Mouse (Mus musculus): ENCODE data around the gene Lrrc75a. TPM values are rescaled to one million over a fixed set of nuclear protein-coding genes. Genes with fewer than 3 reads are reported as not detected.

The Lrrc75a gene
- total RNA-seq (2014; rRNA removed) (26.0 and 29.7 TPM in 2 replicates), polyA plus RNA-seq (2015; fragmentation: Nextera tagmentation; extraction: Ambion mirVana) (6.4 and 6.9 TPM in 2 replicates)

- no peak for TF ChIP-seq CTCF (IDR thresholded peaks at IDR 0.05; ENCODE audit: low read depth)
- H3K9ac ChIP-seq (replicated peaks; ENCODE audit: low read length): peak within 1 kb of the TSS; percentile 80
- peak within 1 kb of the TSS; percentile 75 for H3K4me3 ChIP-seq (ENCODE audit: low read length)
- peak within 1 kb of the TSS; percentile 95 for H3K4me2 ChIP-seq (ENCODE audit: low read depth, low read length)
- H3K27me3 ChIP-seq (ENCODE audit: insufficient read depth, low read length): no peaks in the 10 kb centered on the region
- H3K27ac ChIP-seq: peak within 1 kb of the TSS; percentile 71
- H3K9me3 ChIP-seq (ENCODE audit: low read length): no peaks in the 10 kb centered on the region
- ATAC-seq (peak; percentile 67), DNase-seq (ENCODE audit: low spot score) (peak; percentile 66)
- 3% methylated on average over 45 of the region's 86 CpGs for WGBS
- H3K36me3 ChIP-seq (ENCODE audit: insufficient read depth, low read length): no peaks in the 10 kb centered on the region
- H3K4me1 ChIP-seq (ENCODE audit: insufficient read depth, low read length): peaks cover 28% of the 10 kb centered on the region
These were observed at the start of gene Lrrc75a for GRCm38 (mm10) chr11:62647661-62648590. Gene Lrrc75a, minus strand, starts transcription at chr11:62648523.

GRCm38 (mm10) chr11:62695126-62695525 lies 46.8 kb upstream of the Lrrc75a start:
- DNase-seq (ENCODE audit: low spot score) (no peak), ATAC-seq (no peak)
- 96% methylated on average over 8 of the region's 8 CpGs for WGBS
- H3K4me2 ChIP-seq (ENCODE audit: low read depth, low read length): no peak overlapping the region
- no peak for TF ChIP-seq CTCF (IDR thresholded peaks at IDR 0.05; ENCODE audit: low read depth)
- H3K9ac ChIP-seq (replicated peaks; ENCODE audit: low read length): no peak overlapping the region
- no peaks in the 10 kb centered on the region for H3K27me3 ChIP-seq (ENCODE audit: insufficient read depth, low read length)
- no peaks in the 10 kb centered on the region for H3K36me3 ChIP-seq (ENCODE audit: insufficient read depth, low read length)
- no peak overlapping the region for H3K4me3 ChIP-seq (ENCODE audit: low read length)
- H3K9me3 ChIP-seq (ENCODE audit: low read length): no peaks in the 10 kb centered on the region
- no peak overlapping the region for H3K27ac ChIP-seq
- no peaks in the 10 kb centered on the region for H3K4me1 ChIP-seq (ENCODE audit: insufficient read depth, low read length)

DNA sequence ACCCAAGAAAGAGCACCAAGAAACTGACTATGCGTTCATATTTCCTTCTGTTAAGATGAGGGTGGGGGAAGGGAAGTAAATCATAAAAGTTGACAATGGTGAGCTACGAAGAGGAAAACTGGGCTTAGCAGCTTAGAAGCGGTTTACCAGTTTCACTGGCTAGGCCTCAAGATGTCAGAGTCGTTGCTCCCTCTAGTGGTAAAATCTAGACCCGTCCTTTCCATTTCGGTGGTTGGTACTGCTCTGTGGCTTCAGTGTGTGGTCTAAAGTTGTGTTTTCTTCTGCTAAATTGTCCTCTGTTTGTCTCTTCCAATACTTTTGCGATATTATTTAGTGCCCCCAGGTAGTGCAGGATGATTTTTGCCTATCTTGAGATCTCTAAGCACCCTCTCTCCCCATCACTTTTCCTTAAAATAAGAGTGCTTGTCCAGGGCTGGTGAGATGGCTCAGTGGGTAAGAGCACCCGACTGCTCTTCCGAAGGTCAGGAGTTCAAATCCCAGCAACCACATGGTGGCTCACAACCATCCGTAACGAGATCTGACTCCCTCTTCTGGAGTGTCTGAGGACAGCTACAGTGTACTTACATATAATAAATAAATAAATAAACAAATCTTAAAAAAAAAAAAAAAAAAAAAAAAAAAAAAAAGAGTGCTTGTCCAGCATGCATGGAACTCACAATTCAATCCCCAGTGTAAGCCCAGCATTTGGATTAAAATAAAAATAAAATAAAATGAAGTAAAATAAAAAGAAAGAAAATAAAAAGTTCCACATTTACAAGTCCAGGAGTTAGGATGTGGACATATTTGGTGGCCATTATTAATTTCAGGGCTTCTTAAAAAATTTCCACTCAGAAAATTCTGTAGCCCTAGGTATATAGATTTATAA lies 45.2 kb upstream of the Lrrc75a start:
- Histone ChIP-seq H3K9me3 (ENCODE audit: low read length) (no peaks in the 10 kb centered on the region), H3K27ac (peak overlapping the region; percentile 32; the same call in 1 of the 2 replicates), H3K4me1 (ENCODE audit: insufficient read depth, low read length) (no peaks in the 10 kb centered on the region), H3K9ac (replicated peaks; ENCODE audit: low read length) (no peak overlapping the region), H3K4me3 (ENCODE audit: low read length) (no peak overlapping the region), H3K27me3 (ENCODE audit: insufficient read depth, low read length) (no peaks in the 10 kb centered on the region), H3K4me2 (ENCODE audit: low read depth, low read length) (no peak overlapping the region), H3K36me3 (ENCODE audit: insufficient read depth, low read length) (no peaks in the 10 kb centered on the region)
- peak; percentile 90 for ATAC-seq
- TF ChIP-seq CTCF (IDR thresholded peaks at IDR 0.05; ENCODE audit: low read depth): peak; percentile 83
- peak; percentile 92 for DNase-seq (ENCODE audit: low spot score)
- WGBS: 20% methylated on average over 9 of the region's 11 CpGs

- Histone ChIP-seq H3K4me1 (ENCODE audit: insufficient read depth, low read length) (no peaks in the 10 kb centered on the region), H3K27ac (no peak overlapping the region), H3K4me2 (ENCODE audit: low read depth, low read length) (no peak overlapping the region), H3K9me3 (ENCODE audit: low read length) (no peaks in the 10 kb centered on the region), H3K36me3 (ENCODE audit: insufficient read depth, low read length) (no peaks in the 10 kb centered on the region), H3K9ac (replicated peaks; ENCODE audit: low read length) (no peak overlapping the region), H3K27me3 (ENCODE audit: insufficient read depth, low read length) (no peaks in the 10 kb centered on the region), H3K4me3 (ENCODE audit: low read length) (no peak overlapping the region)
- ATAC-seq: no peak
- TF ChIP-seq CTCF (IDR thresholded peaks at IDR 0.05; ENCODE audit: low read depth): no peak
- DNase-seq (ENCODE audit: low spot score): no peak
- WGBS: 90% methylated on average over 3 of the region's 3 CpGs
These were observed 43.3 kb upstream of the Lrrc75a start for GRCm38 (mm10) chr11:62691592-62691991.

GRCm38 (mm10) chr11:62679954-62680353 lies 31.6 kb upstream of the Lrrc75a start:
- no peak overlapping the region for H3K9ac ChIP-seq (replicated peaks; ENCODE audit: low read length)
- no peaks in the 10 kb centered on the region for H3K9me3 ChIP-seq (ENCODE audit: low read length)
- 86% methylated on average over 4 of the region's 4 CpGs for WGBS
- H3K4me1 ChIP-seq (ENCODE audit: insufficient read depth, low read length): no peaks in the 10 kb centered on the region
- DNase-seq (ENCODE audit: low spot score) (no peak), ATAC-seq (no peak)
- H3K4me2 ChIP-seq (ENCODE audit: low read depth, low read length): no peak overlapping the region
- no peaks in the 10 kb centered on the region for H3K27me3 ChIP-seq (ENCODE audit: insufficient read depth, low read length)
- H3K36me3 ChIP-seq (ENCODE audit: insufficient read depth, low read length): no peaks in the 10 kb centered on the region
- no peak overlapping the region for H3K27ac ChIP-seq
- H3K4me3 ChIP-seq (ENCODE audit: low read length): no peak overlapping the region
- no peak for TF ChIP-seq CTCF (IDR thresholded peaks at IDR 0.05; ENCODE audit: low read depth)

GRCm38 (mm10) chr11:62678778-62679354 lies 30.5 kb upstream of the Lrrc75a start:
- Histone ChIP-seq H3K27me3 (ENCODE audit: insufficient read depth, low read length) (no peaks in the 10 kb centered on the region), H3K4me3 (ENCODE audit: low read length) (no peak overlapping the region), H3K9me3 (ENCODE audit: low read length) (no peaks in the 10 kb centered on the region), H3K36me3 (ENCODE audit: insufficient read depth, low read length) (no peaks in the 10 kb centered on the region), H3K27ac (no peak overlapping the region), H3K4me2 (ENCODE audit: low read depth, low read length) (no peak overlapping the region), H3K9ac (replicated peaks; ENCODE audit: low read length) (no peak overlapping the region), H3K4me1 (ENCODE audit: insufficient read depth, low read length) (no peaks in the 10 kb centered on the region)
- ATAC-seq (no peak), DNase-seq (ENCODE audit: low spot score) (no peak)
- TF ChIP-seq CTCF (IDR thresholded peaks at IDR 0.05; ENCODE audit: low read depth): no peak
- 90% methylated on average over 7 of the region's 7 CpGs for WGBS
